Mouse (Mus musculus) G1E (cell line): Measurements from ENCODE around the gene Ccl3.

Source experiments
- CTCF ChIP-seq: IDR thresholded peaks from 2 replicates; pipeline ENCODE4 v1.5.1; 2012; ENCODE audit warnings: low read depth, low read length, inconsistent platforms, mixed read lengths
- GATA1 ChIP-seq: IDR thresholded peaks from 2 replicates; pipeline ENCODE4 v1.6.1; 2012; ENCODE audit warnings: borderline replicate concordance, low read length, inconsistent platforms, mixed read lengths
- GATA2 ChIP-seq: IDR thresholded peaks from 2 replicates; pipeline ENCODE4 v1.6.1; 2012; ENCODE audit warnings: low read depth, low read length, inconsistent platforms, borderline replicate concordance
- POLR2AphosphoS5 ChIP-seq: IDR thresholded peaks from 2 replicates; pipeline ENCODE4 v1.6.1; 2012; ENCODE audit warnings: low read depth, low read length, inconsistent platforms; ENCODE audit not compliant: insufficient replicate concordance
- TAL1 ChIP-seq: conservative IDR thresholded peaks from 2 replicates; pipeline ENCODE4 v1.6.1; 2012; ENCODE audit warnings: low read depth, low read length, inconsistent platforms, mixed read lengths

GRCm38 (mm10) chr11:83662204-83662603 is 13.0 kb upstream of the Ccl3 start, which contains the start of gene Ccl4:
- no peak for TF ChIP-seq CTCF
- no peak for TF ChIP-seq TAL1
- no peak for TF ChIP-seq GATA1
- TF ChIP-seq POLR2AphosphoS5, result no peak
- TF ChIP-seq GATA2, result no peak
